Mouse (Mus musculus): ENCODE results near the gene Ern1. TPM values are rescaled to one million over a fixed set of nuclear protein-coding genes. Genes with fewer than 3 reads are reported as not detected.
"Not testable (repeated sequence)": the region's sequence is repeated elsewhere in the genome, so short reads cannot be mapped to it uniquely, and the experiment has no call there.

The Ern1 gene
- total RNA-seq, 1 experiment from 2014 or later = 65.9 TPM

GRCm38 (mm10) chr11:106464681-106465544 is 22.7 kb downstream of the Ern1 start:
- no peak for ATAC-seq (replicated peaks in 1 of 2; ENCODE audit: insufficient read depth in 1 of 2, low FRiP score in 2 of 2, low TSS enrichment in 1 of 2, low read depth in 1 of 2, poor library complexity in 2 of 2, severe bottlenecking in 2 of 2)

DNA sequence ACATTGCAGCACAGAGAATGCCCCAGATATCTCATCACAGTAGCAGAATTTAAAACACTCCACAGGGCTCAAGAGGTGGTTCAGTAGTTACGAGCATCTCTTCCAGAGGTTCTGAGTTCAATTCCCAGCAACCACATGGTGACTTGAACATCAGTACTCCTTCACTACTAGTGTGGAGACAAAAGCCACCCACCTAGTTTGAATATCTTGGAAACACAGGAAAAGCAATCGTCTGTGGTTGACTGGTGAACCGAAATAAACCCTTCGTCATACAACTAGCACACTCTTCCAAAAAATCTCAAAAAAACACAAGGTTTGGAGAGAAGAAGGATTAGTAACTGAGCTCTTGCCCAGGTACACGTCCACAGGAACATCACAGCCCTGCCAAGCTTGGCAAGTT is 23.8 kb downstream of the Ern1 start:
- ATAC-seq (replicated peaks in 1 of 2; ENCODE audit: insufficient read depth in 1 of 2, low FRiP score in 2 of 2, low TSS enrichment in 1 of 2, low read depth in 1 of 2, poor library complexity in 2 of 2, severe bottlenecking in 2 of 2) = no peak

DNA sequence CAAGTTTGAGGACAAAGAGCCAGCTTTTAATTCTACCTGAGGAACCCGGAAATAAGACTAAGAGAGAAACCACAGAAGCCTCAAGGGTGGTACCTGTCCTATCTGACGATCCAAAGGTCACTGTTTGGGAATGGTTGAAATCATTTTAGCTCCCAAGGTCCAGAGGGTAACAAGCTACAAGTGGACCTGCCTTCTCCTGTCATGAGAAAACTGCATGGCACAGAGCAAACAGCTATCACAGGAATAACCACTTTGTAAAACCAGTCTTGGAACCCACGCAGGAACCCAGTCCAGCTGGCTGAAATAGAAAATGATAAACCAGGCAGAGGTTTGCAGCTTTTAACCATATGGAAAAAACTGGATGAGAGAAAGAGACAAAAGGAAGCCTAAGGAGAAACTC is 25.3 kb downstream of the Ern1 start:
- no peak for ATAC-seq (replicated peaks in 1 of 2; ENCODE audit: insufficient read depth in 1 of 2, low FRiP score in 2 of 2, low TSS enrichment in 1 of 2, low read depth in 1 of 2, poor library complexity in 2 of 2, severe bottlenecking in 2 of 2)

- no peak for ATAC-seq (replicated peaks in 1 of 2; ENCODE audit: insufficient read depth in 1 of 2, low FRiP score in 2 of 2, low TSS enrichment in 1 of 2, low read depth in 1 of 2, poor library complexity in 2 of 2, severe bottlenecking in 2 of 2)
Measured at GRCm38 (mm10) chr11:106461145-106461932, 26.3 kb downstream of the Ern1 start.

- no peak for ATAC-seq (replicated peaks in 1 of 2; ENCODE audit: insufficient read depth in 1 of 2, low FRiP score in 2 of 2, low TSS enrichment in 1 of 2, low read depth in 1 of 2, poor library complexity in 2 of 2, severe bottlenecking in 2 of 2)
Measured at GRCm38 (mm10) chr11:106460671-106461070, 27.0 kb downstream of the Ern1 start.

- ATAC-seq (replicated peaks in 1 of 2; ENCODE audit: insufficient read depth in 1 of 2, low FRiP score in 2 of 2, low TSS enrichment in 1 of 2, low read depth in 1 of 2, poor library complexity in 2 of 2, severe bottlenecking in 2 of 2) = no peak
Measured at GRCm38 (mm10) chr11:106458540-106458939, 29.1 kb downstream of the Ern1 start.

- ATAC-seq (replicated peaks in 1 of 2; ENCODE audit: insufficient read depth in 1 of 2, low FRiP score in 2 of 2, low TSS enrichment in 1 of 2, low read depth in 1 of 2, poor library complexity in 2 of 2, severe bottlenecking in 2 of 2) = 0 out of 4 replicates have a peak, but pooled peaks of 1 of the 2 experiments have one; percentile 10
Measured at GRCm38 (mm10) chr11:106443646-106444045, 44.0 kb downstream of the Ern1 start.

DNA sequence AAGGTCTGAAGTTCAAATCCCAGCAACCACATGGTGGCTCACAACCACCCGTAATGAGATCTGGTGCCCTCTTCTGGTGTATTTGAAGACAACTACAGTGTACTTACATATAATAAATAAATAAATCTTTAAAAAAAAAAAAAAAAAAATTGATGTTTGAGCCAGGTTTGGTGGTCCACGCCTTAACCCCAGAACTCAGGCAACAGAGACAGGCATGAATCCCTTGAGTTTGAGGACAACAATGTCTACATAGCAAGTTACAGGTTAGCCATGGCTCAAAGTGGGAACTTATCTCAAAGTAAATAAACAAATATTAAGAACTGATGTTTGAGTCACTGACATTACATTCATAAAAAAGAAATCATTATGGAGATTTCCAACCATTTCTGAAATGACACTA is 45.1 kb downstream of the Ern1 start:
- not testable (repeated sequence) for ATAC-seq (replicated peaks in 1 of 2; ENCODE audit: insufficient read depth in 1 of 2, low FRiP score in 2 of 2, low TSS enrichment in 1 of 2, low read depth in 1 of 2, poor library complexity in 2 of 2, severe bottlenecking in 2 of 2)

DNA sequence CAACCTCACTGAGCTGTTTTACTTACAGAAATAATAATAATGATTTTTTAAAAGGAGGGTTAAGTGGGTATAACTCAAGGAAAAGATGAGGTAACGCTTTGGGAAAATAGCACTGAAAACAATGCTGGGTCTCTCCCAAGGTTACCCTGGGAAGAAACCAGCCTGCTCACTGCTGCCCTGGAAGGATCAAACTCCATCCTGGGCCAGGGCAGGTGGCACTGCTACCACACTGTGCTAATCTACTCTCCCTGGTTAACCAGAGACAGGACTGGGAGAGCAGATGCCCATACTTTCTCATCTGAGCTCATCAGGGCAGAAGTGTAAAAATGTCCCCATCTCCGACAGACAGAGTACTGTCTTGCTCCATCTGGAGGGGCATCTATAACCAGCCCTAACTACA is 47.3 kb downstream of the Ern1 start:
- ATAC-seq (replicated peaks in 1 of 2; ENCODE audit: insufficient read depth in 1 of 2, low FRiP score in 2 of 2, low TSS enrichment in 1 of 2, low read depth in 1 of 2, poor library complexity in 2 of 2, severe bottlenecking in 2 of 2) = no peak

DNA sequence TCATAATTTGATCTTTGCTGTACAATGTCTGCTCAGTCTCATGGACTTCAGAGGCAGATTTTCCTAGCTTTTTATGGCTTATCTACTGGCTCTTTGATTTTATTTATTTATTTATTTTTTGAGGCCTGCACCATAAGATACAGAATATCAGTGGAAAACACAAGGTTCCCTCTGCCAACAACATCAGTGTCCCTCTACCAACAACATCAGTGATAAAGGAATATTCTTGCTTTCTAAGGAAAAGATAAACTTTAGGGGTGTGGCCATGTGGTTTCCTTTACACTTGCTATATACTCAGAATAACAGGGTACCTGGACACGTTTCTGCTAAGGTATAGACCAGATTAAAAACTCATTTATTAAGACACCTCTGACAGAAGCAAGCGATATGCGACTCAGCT is 48.3 kb downstream of the Ern1 start:
- ATAC-seq (replicated peaks in 1 of 2; ENCODE audit: insufficient read depth in 1 of 2, low FRiP score in 2 of 2, low TSS enrichment in 1 of 2, low read depth in 1 of 2, poor library complexity in 2 of 2, severe bottlenecking in 2 of 2) = no peak

DNA sequence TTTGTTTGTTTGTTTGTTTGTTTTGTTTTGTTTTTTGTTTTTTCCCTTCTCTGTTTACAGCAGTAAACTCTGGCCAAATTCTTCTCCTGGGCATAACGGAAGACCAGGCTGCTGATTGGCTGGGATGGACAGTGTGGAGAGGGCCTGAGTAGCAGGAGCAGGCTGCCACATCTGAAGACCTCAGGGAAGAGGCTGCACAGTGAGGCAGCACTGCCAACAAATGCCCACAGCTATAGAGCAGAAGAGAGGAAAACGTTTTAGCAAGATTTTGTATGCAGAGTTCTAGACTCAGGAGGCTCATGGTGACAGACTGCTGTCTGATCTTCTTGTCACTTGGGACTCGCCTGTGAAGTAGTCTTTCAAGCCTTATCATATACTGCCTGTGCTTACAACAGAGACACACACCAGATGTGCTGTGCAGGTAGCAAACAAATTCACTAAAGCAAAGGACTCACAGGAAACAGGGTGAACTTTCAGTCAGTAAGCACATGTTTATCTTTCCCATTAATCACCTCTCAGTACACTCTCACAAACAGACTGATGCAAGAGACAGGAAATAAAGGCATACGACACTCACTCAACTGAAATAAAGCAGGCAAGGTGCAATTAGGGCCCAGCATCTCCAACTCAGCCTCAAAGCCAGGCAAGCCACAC is 49.0 kb downstream of the Ern1 start:
- ATAC-seq (replicated peaks in 1 of 2; ENCODE audit: insufficient read depth in 1 of 2, low FRiP score in 2 of 2, low TSS enrichment in 1 of 2, low read depth in 1 of 2, poor library complexity in 2 of 2, severe bottlenecking in 2 of 2) = no peak

GRCm38 (mm10) chr11:106437543-106437942 is 50.1 kb downstream of the Ern1 start:
- no peak for ATAC-seq (replicated peaks in 1 of 2; ENCODE audit: insufficient read depth in 1 of 2, low FRiP score in 2 of 2, low TSS enrichment in 1 of 2, low read depth in 1 of 2, poor library complexity in 2 of 2, severe bottlenecking in 2 of 2)

DNA sequence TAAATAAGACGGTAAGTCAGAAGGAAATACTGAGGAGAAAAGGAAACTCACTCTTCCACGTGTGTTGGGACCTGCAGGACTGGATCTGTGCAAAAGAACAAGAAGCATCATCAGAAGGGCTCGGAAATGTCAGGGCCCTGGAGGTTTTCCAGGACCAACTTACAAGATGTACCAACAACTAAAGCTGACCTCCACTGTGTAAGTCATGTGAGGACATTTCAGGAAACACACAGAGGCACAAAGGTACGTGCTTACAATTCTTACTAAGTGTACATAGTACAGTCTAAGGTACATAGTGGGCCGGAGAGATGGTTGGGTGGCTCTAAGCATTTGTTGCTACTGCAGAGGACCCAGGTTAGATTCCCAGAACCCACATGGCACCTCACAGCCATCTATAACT is 50.6 kb downstream of the Ern1 start:
- ATAC-seq (replicated peaks in 1 of 2; ENCODE audit: insufficient read depth in 1 of 2, low FRiP score in 2 of 2, low TSS enrichment in 1 of 2, low read depth in 1 of 2, poor library complexity in 2 of 2, severe bottlenecking in 2 of 2) = no peak

- ATAC-seq (replicated peaks in 1 of 2; ENCODE audit: insufficient read depth in 1 of 2, low FRiP score in 2 of 2, low TSS enrichment in 1 of 2, low read depth in 1 of 2, poor library complexity in 2 of 2, severe bottlenecking in 2 of 2) = no peak
Measured at GRCm38 (mm10) chr11:106430392-106430791, 57.3 kb downstream of the Ern1 start.

GRCm38 (mm10) chr11:106429689-106430088 is 58.0 kb downstream of the Ern1 start:
- no peak for ATAC-seq (replicated peaks in 1 of 2; ENCODE audit: insufficient read depth in 1 of 2, low FRiP score in 2 of 2, low TSS enrichment in 1 of 2, low read depth in 1 of 2, poor library complexity in 2 of 2, severe bottlenecking in 2 of 2)

- ATAC-seq (replicated peaks in 1 of 2; ENCODE audit: insufficient read depth in 1 of 2, low FRiP score in 2 of 2, low TSS enrichment in 1 of 2, low read depth in 1 of 2, poor library complexity in 2 of 2, severe bottlenecking in 2 of 2) = 0 out of 4 replicates have a peak, but pooled peaks of 1 of the 2 experiments have one; percentile 13
Measured at GRCm38 (mm10) chr11:106428556-106428955, 59.1 kb downstream of the Ern1 start.

DNA sequence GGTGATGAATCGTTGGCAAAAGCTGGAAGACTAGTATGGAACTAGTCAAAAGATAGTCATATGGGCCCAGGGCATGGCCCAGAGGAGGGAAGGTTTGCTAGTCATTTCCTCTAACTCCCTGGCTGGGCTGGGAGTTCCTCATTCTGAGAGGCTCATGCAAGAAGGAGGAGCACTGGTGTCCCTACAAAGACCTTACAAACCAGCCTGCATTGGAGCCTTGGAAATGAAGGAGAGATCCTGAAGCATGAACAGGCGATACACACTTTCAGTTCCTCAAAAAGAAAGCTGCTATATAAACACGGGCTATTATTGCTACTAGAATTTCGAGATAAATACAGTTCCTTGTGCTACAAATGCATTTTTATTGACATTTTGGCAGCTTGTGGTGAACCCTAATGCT is 59.5 kb downstream of the Ern1 start:
- ATAC-seq (replicated peaks in 1 of 2; ENCODE audit: insufficient read depth in 1 of 2, low FRiP score in 2 of 2, low TSS enrichment in 1 of 2, low read depth in 1 of 2, poor library complexity in 2 of 2, severe bottlenecking in 2 of 2) = peak; percentile 76 to 93

DNA sequence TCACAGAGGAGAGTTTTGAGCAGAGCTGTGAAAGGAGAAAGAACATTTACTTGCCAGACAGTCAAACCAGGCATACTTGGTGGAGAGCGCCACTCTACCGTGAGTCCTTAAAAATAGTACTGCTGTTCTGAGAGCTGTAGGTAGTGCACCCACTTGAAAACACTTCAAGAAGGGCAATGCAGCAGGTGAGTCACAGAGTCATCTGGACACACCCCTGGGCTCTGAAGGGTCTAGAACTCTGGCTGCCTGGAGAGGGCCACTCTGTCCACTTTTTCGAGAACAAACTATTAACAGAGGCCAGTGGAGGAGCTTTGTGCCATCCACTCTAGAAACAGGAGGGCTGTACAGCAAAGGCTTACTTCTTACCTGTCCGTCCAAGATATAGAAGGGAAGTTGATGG is 61.2 kb downstream of the Ern1 start:
- no peak for ATAC-seq (replicated peaks in 1 of 2; ENCODE audit: insufficient read depth in 1 of 2, low FRiP score in 2 of 2, low TSS enrichment in 1 of 2, low read depth in 1 of 2, poor library complexity in 2 of 2, severe bottlenecking in 2 of 2)
